Mouse (Mus musculus) limb, embryonic 12.5 days (tissue): ENCODE results near the gene Tti1. TPM values are rescaled to one million over a fixed set of nuclear protein-coding genes. Genes with fewer than 3 reads are reported as not detected.

Experiments
- ATAC-seq: fragments of 200-750 bp; cut with Nextera tagmentation; 2 replicates; pipeline ENCODE4 v1.8.0; 2017; ENCODE audit warnings: low read depth, moderate TSS enrichment; ENCODE audit not compliant: insufficient number of reproducible peaks, insufficient read depth, low FRiP score, low TSS enrichment
- H3K27ac ChIP-seq: fragments of 300-500 bp; sonication (generic); 2 replicates; pipeline ENCODE4 v1.5.1; 2016; ENCODE audit warnings: mild to moderate bottlenecking, moderate library complexity
- H3K27me3 ChIP-seq: fragments of 300-500 bp; sonication (generic); 2 replicates; pipeline ENCODE4 v1.6.1; 2016; ENCODE audit warnings: mild to moderate bottlenecking, moderate library complexity
- H3K36me3 ChIP-seq: fragments of 300-500 bp; sonication (generic); 2 replicates; pipeline ENCODE4 v1.6.1; 2016; ENCODE audit warnings: mild to moderate bottlenecking, moderate library complexity
- H3K4me1 ChIP-seq: fragments of 300-500 bp; sonication (generic); replicated peaks from 2 replicates; pipeline ENCODE4 v1.6.1; 2016
- H3K4me2 ChIP-seq: fragments of 300-500 bp; sonication (generic); 2 replicates; pipeline ENCODE4 v1.6.1; 2016; ENCODE audit warnings: mild to moderate bottlenecking, moderate library complexity
- H3K4me3 ChIP-seq: fragments of 300-500 bp; sonication (generic); replicated peaks from 2 replicates; pipeline ENCODE4 v1.5.1; 2016; ENCODE audit warnings: mild to moderate bottlenecking
- H3K9ac ChIP-seq: fragments of 300-500 bp; sonication (generic); replicated peaks from 2 replicates; pipeline ENCODE4 v1.6.1; 2016; ENCODE audit warnings: mild to moderate bottlenecking, moderate library complexity
- H3K9me3 ChIP-seq: fragments of 300-500 bp; sonication (generic); 2 replicates; pipeline ENCODE4 v1.6.1; 2016; ENCODE audit warnings: mild to moderate bottlenecking, moderate library complexity
- WGBS: fragments of 180-500 bp; shearing (Covaris S2); methylation state at CpG from one replicate; pipeline ENCODE4 v1.1.7; 2016; 5-methylcytosine and 5-hydroxymethylcytosine counted together
- polyA plus RNA-seq: library from polyadenylated mRNA; unstranded; fragments of >200 nt; fragmentation: Nextera tagmentation; extraction: Ambion mirVana; gene quantifications from 2 replicates; pipeline ENCODE4 v1.2.1, GENCODE M21; 2016

Gene Tti1
- polyA plus RNA-seq, result 28.1 and 35.3 TPM in 2 replicates

DNA sequence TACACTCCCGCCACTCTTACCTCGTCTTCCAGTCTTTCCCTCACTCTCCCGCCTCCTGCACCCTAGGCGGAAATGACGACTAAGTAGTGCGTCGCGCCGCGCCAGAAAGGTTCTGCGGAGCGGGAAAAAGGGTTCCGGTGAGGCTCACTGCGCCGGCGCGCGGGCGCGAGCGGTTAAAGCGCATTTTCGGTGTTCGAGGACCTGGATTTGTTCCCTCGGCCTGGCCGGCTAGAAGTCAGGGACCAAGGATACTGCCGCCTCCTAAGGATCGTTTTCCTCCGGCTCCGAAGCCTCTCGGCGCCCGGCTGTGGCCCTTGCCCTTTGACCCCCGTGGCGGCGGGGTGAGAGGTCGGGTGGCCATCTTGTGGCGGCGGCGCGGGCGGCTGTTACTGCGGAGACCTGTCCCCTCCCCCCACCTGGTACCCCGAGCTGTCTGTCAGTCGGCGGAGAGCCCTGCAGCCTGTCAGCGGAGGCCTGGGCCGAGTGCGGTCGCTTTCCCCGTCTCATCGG lies at the start of gene Tti1, which contains the start of gene Rprd1b:
Gene Tti1 (minus strand): TSS at position 80 of the 510 bp plus-strand sequence.
Gene Rprd1b (plus strand): TSS at position 144 of the 510 bp plus-strand sequence.
- Histone ChIP-seq H3K4me3 (peak within 1 kb of the TSS; percentile 99), H3K27ac (peak within 1 kb of the TSS; percentile 96), H3K4me1 (peaks cover 31% of the 10 kb centered on the region), H3K4me2 (peak within 1 kb of the TSS; percentile 68), H3K9ac (peak within 1 kb of the TSS; percentile 94), H3K36me3 (peaks cover 10% of the 10 kb centered on the region; the same call in 1 of the 2 replicates), H3K9me3 (no peaks in the 10 kb centered on the region), H3K27me3 (no peaks in the 10 kb centered on the region)
- WGBS, result under 1% methylated on average over 52 of the region's 52 CpGs
- peak; percentile 93 for ATAC-seq

DNA sequence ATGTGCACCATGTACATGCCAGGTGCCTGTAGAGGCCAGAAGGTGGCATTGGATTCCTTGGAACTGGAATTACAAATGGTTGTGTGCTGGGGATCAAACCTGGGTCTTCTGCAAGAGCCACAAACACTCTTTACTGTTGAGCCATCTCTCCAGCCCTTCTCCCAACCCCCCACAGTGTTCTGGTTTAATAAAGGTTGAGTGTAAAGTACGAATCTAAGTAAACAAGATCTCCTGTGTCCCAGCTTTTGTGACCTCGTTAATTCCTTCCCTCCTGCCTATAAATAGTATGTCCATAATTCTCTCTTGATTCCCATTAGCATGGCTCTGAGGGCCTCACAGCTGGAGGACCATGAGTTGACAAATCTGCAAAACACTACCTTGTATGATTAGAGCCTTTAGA lies 49.7 kb upstream of the Tti1 start:
- Histone ChIP-seq H3K9ac (no peak overlapping the region), H3K27me3 (no peaks in the 10 kb centered on the region), H3K4me1 (0 out of 2 replicates have a peak, but pooled peaks cover 3% of the 10 kb centered on the region), H3K4me3 (no peak overlapping the region), H3K36me3 (peaks cover 53% of the 10 kb centered on the region), H3K27ac (no peak overlapping the region), H3K4me2 (no peak overlapping the region), H3K9me3 (no peaks in the 10 kb centered on the region)
- ATAC-seq, result no peak
- WGBS, result 31% methylated on average over 2 of the region's 2 CpGs

DNA sequence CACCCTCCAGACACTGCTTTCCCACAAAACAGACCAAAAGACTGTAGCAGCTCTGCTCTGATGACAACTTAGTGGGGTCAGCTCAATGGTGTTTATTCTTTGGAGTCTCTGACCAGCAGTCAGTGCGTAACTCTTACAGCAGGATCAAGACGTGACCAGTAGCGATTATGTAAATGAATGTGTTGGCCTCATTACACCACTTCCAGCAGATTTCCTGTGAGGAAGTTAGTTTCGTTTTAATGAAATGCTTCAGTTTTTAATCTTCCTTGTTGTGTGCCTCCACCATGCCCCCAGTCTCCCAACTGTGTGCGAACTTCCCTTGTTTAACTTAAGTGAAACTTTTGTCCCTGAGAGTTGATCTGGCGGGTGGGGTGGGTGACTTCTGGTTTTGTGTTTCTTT lies 48.5 kb upstream of the Tti1 start:
- H3K4me1 ChIP-seq, result 0 out of 2 replicates have a peak, but pooled peaks cover 3% of the 10 kb centered on the region
- no peak overlapping the region for H3K4me3 ChIP-seq
- 89% methylated on average over 6 of the region's 6 CpGs for whole genome bisulfite sequencing
- no peaks in the 10 kb centered on the region for H3K9me3 ChIP-seq
- no peaks in the 10 kb centered on the region for H3K27me3 ChIP-seq
- no peak overlapping the region for H3K9ac ChIP-seq
- H3K36me3 ChIP-seq, result peaks cover 66% of the 10 kb centered on the region
- H3K4me2 ChIP-seq, result no peak overlapping the region
- no peak for ATAC-seq
- H3K27ac ChIP-seq, result no peak overlapping the region

DNA sequence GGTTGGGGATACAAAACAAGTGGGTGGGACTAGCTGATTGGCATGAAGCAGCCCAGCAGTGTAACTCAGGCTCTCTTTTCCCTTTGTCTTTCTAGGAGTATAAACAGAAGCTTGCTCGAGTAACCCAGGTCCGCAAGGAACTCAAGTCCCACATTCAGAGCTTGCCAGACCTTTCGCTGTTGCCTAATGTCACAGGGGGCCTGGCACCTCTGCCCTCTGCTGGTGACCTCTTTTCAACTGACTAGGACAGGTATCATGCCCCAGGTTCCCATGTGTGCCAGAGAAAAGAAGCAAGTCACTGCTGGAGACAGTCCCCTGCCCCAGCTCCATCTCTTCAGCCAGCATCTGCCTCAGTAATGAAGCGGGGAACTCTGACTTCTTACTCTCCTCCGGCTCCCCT lies 46.6 kb upstream of the Tti1 start:
- no peak overlapping the region for H3K4me2 ChIP-seq
- H3K9ac ChIP-seq, result no peak overlapping the region
- 0 out of 2 replicates have a peak, but pooled peaks cover 3% of the 10 kb centered on the region for H3K4me1 ChIP-seq
- H3K36me3 ChIP-seq, result peaks cover 84% of the 10 kb centered on the region
- H3K4me3 ChIP-seq, result no peak overlapping the region
- no peaks in the 10 kb centered on the region for H3K27me3 ChIP-seq
- ATAC-seq, result no peak
- no peaks in the 10 kb centered on the region for H3K9me3 ChIP-seq
- no peak overlapping the region for H3K27ac ChIP-seq
- 90% methylated on average over 5 of the region's 5 CpGs for WGBS

DNA sequence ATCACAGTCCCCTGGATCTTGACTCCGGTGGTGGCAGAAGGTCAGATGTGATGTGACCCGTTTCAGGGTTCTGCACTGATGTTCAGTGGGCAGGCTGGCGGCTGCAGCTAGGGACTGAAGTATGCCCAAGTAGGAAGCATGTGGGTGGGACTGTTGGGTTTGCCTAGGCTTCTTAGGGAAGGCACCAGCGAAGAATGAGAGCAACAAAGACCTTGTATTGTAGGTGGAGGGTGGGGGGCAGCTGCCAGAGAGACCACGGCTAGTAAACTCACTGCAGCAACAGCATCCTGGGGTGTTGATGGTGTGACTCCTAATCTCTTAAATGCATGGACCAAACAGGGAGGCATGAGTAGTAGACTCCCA lies 43.4 kb upstream of the Tti1 start:
- Histone ChIP-seq H3K4me2 (no peak overlapping the region), H3K9me3 (no peaks in the 10 kb centered on the region), H3K36me3 (peaks cover 94% of the 10 kb centered on the region), H3K4me1 (no peaks in the 10 kb centered on the region), H3K9ac (no peak overlapping the region), H3K27me3 (no peaks in the 10 kb centered on the region), H3K27ac (no peak overlapping the region), H3K4me3 (no peak overlapping the region)
- 93% methylated on average over 5 of the region's 5 CpGs for WGBS
- no peak for ATAC-seq

DNA sequence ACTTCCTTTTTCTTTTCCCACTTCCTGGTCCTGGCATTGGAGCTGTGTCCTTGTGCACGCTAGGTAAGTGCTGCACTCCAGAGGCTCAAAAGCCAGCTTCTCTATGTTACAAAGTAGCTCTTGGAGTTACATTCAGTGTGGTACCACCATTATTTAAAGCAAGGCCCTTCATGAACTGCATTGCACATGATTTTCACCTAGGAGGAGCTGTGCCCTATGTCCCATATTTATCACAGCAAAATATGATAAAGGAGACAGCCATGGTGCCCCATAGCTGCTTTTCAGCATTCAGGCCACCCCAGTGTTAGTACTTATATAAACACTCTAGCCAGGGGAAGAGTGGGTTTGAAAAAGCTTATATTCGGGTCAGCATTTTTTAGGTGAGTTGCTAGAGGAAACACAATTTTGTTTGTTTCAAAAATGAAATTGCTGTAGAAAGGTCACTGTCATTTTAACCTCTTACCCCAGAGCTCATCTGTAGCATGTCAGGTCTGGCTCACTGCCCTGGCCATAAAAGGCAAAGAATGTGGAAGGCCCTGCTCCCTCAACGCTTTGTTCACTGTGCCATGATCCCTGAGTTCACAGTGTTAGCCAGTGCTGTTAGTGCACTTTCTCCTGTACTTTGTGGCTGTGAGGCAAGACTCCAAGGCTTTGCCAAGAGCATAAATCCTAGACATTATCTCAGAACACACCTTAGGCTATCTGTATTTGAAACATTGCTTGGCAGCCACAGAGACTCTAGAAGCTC lies 42.8 kb upstream of the Tti1 start:
- Histone ChIP-seq H3K4me2 (no peak overlapping the region), H3K4me1 (no peaks in the 10 kb centered on the region), H3K9me3 (no peaks in the 10 kb centered on the region), H3K4me3 (no peak overlapping the region), H3K36me3 (peaks cover 94% of the 10 kb centered on the region), H3K9ac (no peak overlapping the region), H3K27ac (no peak overlapping the region), H3K27me3 (no peaks in the 10 kb centered on the region)
- 80% methylated on average over 3 of the region's 3 CpGs for WGBS
- ATAC-seq, result no peak

DNA sequence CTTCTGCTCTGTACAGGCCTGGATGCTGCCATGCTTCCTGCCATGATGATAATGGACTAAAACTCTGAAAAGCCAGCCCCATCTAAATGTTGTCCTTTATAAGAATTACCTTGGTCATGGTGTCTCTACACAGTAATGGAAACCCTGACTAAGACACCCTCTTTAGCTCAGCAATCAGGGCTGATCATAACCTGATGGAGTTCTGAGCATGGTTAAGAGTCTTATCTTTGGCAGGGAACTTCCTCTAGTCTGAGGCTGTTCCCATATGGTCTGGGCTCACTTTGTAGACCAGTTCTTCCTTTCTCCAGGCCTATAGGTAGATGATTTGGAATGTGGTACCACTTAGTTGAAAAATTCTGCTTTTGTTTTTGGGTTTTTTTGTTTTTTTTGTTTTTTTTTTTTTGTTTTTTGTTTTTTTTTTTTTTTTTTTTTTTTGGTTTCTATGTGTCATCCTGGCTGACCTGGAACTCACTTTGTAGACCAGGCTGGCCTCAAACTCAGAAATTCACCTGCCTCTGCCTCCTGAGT lies 40.3 kb upstream of the Tti1 start:
- Histone ChIP-seq H3K27ac (no peak overlapping the region), H3K9ac (no peak overlapping the region), H3K4me3 (no peak overlapping the region), H3K4me1 (no peaks in the 10 kb centered on the region), H3K9me3 (no peaks in the 10 kb centered on the region), H3K27me3 (no peaks in the 10 kb centered on the region), H3K4me2 (no peak overlapping the region), H3K36me3 (peaks cover 89% of the 10 kb centered on the region)
- no peak for ATAC-seq

DNA sequence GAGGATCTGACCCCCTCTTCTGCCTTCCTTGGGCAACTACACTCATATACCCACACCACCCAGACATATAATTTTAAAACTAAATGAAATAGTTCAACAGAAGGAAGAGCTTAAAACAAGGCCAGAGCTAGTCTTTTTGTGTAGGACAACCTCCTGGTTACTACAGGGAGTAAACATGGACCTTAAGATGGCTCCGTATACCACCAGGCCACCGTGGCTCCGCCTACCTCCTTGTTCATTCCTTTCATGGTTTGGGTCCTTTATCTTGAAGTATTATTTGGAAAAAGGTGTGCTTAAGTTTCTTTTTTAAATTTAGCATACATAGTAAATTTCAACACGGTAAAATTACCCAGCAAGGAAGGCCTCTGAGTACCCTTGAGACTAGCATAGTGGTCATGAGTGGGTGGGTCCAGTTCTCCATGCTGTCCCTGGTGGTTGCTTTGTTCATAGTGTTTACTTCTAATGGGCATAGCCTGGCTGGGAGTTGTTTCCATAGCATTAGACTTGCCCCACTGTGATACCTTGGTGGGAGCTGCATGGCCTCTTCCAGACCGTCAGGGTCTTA lies 39.1 kb upstream of the Tti1 start:
- Histone ChIP-seq H3K4me2 (no peak overlapping the region), H3K36me3 (peaks cover 88% of the 10 kb centered on the region), H3K9me3 (no peaks in the 10 kb centered on the region), H3K27ac (no peak overlapping the region), H3K9ac (no peak overlapping the region), H3K4me1 (no peaks in the 10 kb centered on the region), H3K27me3 (no peaks in the 10 kb centered on the region), H3K4me3 (no peak overlapping the region)
- 94% methylated on average over 5 of the region's 5 CpGs for WGBS
- ATAC-seq, result no peak

DNA sequence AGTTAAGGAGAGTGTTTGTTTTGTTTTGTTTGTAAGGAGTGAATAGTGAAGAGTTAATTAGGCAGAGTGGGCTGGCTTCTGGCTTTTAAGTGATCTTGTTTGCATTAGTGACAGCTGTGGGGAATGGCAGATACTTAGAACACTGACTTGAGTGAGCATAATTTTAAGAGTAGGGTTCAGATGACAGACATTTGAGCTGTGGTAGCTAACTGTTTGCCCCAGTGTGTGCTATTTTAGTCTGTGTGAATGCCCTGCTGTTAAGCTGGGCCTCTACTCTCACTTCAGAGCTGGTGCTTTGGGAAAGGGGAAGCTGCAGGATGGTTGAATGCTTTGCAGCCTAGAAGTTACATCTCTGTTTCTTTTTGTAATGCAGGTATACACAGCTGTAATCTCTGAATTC lies 38.2 kb upstream of the Tti1 start:
- Histone ChIP-seq H3K36me3 (peaks cover 88% of the 10 kb centered on the region), H3K27ac (no peak overlapping the region), H3K4me2 (no peak overlapping the region), H3K27me3 (no peaks in the 10 kb centered on the region), H3K4me1 (no peaks in the 10 kb centered on the region), H3K4me3 (no peak overlapping the region), H3K9me3 (no peaks in the 10 kb centered on the region), H3K9ac (no peak overlapping the region)
- ATAC-seq, result no peak

DNA sequence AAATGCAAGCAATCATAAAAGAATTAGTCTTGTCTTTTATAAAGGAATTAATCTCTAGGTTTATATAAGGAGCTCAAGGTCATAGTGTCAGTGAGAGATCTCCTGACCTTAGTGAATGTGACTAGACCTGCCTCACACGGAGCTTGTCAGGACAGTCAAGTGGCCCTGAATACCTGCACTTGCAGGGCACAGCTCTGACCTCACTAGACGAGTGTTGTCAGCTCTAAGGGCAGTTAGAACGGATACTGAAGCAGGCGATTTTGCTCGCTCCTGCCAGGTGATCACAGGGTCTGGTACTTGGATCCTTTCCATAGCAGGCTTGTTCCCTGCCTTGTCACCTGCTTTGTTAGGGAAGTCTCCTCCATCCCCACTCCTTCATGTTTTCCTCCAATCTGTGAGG lies 36.8 kb upstream of the Tti1 start:
- 88% methylated on average over 5 of the region's 5 CpGs for WGBS
- no peak overlapping the region for H3K4me3 ChIP-seq
- no peak for ATAC-seq
- no peak overlapping the region for H3K4me2 ChIP-seq
- no peaks in the 10 kb centered on the region for H3K27me3 ChIP-seq
- H3K9ac ChIP-seq, result no peak overlapping the region
- no peaks in the 10 kb centered on the region for H3K4me1 ChIP-seq
- H3K9me3 ChIP-seq, result no peaks in the 10 kb centered on the region
- no peak overlapping the region for H3K27ac ChIP-seq
- H3K36me3 ChIP-seq, result peaks cover 88% of the 10 kb centered on the region

DNA sequence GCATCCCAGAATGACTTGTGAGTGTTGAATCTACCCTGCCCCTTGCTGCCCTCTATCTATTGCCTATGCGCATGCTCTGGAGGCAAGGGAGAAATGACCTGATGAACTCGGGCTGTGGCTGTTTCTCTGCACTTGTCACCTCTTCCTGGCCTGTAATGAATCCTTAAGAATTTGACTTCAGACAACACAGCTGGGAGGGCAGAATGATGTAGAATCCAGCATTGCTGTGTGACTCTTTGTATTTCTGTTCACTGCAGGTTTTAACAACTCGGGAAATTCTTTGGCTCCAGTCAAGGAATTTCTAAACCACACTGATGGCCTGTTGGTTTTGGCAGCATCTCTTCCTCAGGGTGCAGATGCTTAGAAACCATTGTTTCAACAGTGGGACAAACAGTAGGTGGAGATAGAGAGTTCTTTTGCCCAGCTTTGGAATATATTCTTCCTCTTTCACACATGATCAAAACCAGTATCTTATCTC lies 36.4 kb upstream of the Tti1 start:
- Histone ChIP-seq H3K27me3 (no peaks in the 10 kb centered on the region), H3K9ac (no peak overlapping the region), H3K27ac (no peak overlapping the region), H3K9me3 (no peaks in the 10 kb centered on the region), H3K36me3 (peaks cover 88% of the 10 kb centered on the region), H3K4me2 (no peak overlapping the region), H3K4me3 (no peak overlapping the region), H3K4me1 (no peaks in the 10 kb centered on the region)
- no peak for ATAC-seq
- 61% methylated on average over 3 of the region's 3 CpGs for WGBS
